Mouse (Mus musculus): ENCODE measurements at regions not wholly inside any gene's neighbourhood (a gene's known extent, or its start where the extent isn't known, plus 50 kb on each side); places are given as distances from the start of the nearest gene placed in this dataset.

GRCm38 (mm10) chr15:93011166-93011565 is 263.8 kb downstream of the Gxylt1 start:
- TF ChIP-seq CTCF (IDR thresholded peaks at IDR 0.05; ENCODE audit: insufficient read depth, low read depth, low read length): no peak
- TF ChIP-seq POLR2A (IDR thresholded peaks at IDR 0.05; ENCODE audit: insufficient read depth, low read depth, low read length): no peak

Measured in olfactory bulb, adult 2 months (tissue).